Mouse (Mus musculus) thymus, adult 2 months (tissue): ENCODE measurements around the gene Ech1. TPM values are rescaled to one million over a fixed set of nuclear protein-coding genes. Genes with fewer than 3 reads are reported as not detected.

Experiments
- DNase-seq: peaks from one replicate; pipeline ENCODE4 v3.0.0; 2021
- H3K27ac ChIP-seq: fragments of 200-500 bp; 2 replicates; pipeline ENCODE4 v1.5.1; 2012; ENCODE audit warnings: low read length, control low read depth; ENCODE audit not compliant: control insufficient read depth, insufficient read depth
- H3K27me3 ChIP-seq: fragments of 200-500 bp; 2 replicates; pipeline ENCODE4 v1.6.1; 2012; ENCODE audit warnings: mild to moderate bottlenecking, low read length, moderate library complexity, mixed read lengths; ENCODE audit not compliant: control insufficient read depth, insufficient read depth
- H3K36me3 ChIP-seq: fragments of 200-500 bp; 2 replicates; pipeline ENCODE4 v1.6.1; 2012; ENCODE audit warnings: mild to moderate bottlenecking, low read length, moderate library complexity; ENCODE audit not compliant: control insufficient read depth, insufficient read depth
- H3K4me1 ChIP-seq: fragments of 200-500 bp; replicated peaks from 2 replicates; pipeline ENCODE4 v1.6.1; 2012; ENCODE audit warnings: low read length; ENCODE audit not compliant: control insufficient read depth, insufficient read depth
- H3K4me3 ChIP-seq: fragments of 200-500 bp; 2 replicates; pipeline ENCODE4 v1.5.1; 2012; ENCODE audit warnings: mild to moderate bottlenecking, low read length, control low read depth, moderate library complexity; ENCODE audit not compliant: control insufficient read depth, insufficient read depth
- CTCF ChIP-seq: fragments of 200-500 bp; IDR thresholded peaks from 2 replicates; pipeline ENCODE4 v1.5.1; 2012; ENCODE audit warnings: mild to moderate bottlenecking, control low read depth, low read length, moderate library complexity, borderline replicate concordance; ENCODE audit not compliant: control insufficient read depth, poor library complexity, insufficient read depth; ENCODE audit errors: extremely low read depth
- POLR2A ChIP-seq: fragments of 200-500 bp; IDR thresholded peaks from 2 replicates; pipeline ENCODE4 v1.6.1; 2012; ENCODE audit warnings: mild to moderate bottlenecking, low read length, control low read depth, moderate library complexity; ENCODE audit not compliant: control insufficient read depth, poor library complexity, insufficient read depth; ENCODE audit errors: extremely low read depth
- WGBS: fragments of 180-500 bp; shearing (Covaris S2); methylation state at CpG from one replicate; pipeline ENCODE4 v1.1.7; 2018; 5-methylcytosine and 5-hydroxymethylcytosine counted together
- polyA plus RNA-seq: library from polyadenylated mRNA; depleted of rRNA; stranded (reverse); fragments of >200 nt; gene quantifications from 2 replicates; pipeline ENCODE4 v1.2.3, GENCODE M21; 2012

The Ech1 gene
- polyA plus RNA-seq, 1 experiment = 359 TPM

- no peak for TF ChIP-seq POLR2A
- Histone ChIP-seq H3K36me3 (peaks cover 23% of the 10 kb centered on the region), H3K27ac (no peak overlapping the region), H3K4me3 (no peak overlapping the region), H3K27me3 (no peaks in the 10 kb centered on the region), H3K4me1 (peaks cover 10% of the 10 kb centered on the region)
- no peak for DNase-seq
- 96% methylated on average over 8 of the region's 8 CpGs for WGBS
Measured at GRCm38 (mm10) chr7:28829821-28830220, 4.8 kb downstream of the Ech1 start.

GRCm38 (mm10) chr7:28830981-28831380 lies 6.0 kb downstream of the Ech1 start:
- TF ChIP-seq CTCF = no peak
- TF ChIP-seq POLR2A = no peak
- Histone ChIP-seq H3K4me1 (peaks cover 7% of the 10 kb centered on the region), H3K36me3 (peaks cover 23% of the 10 kb centered on the region), H3K4me3 (no peak overlapping the region), H3K27me3 (no peaks in the 10 kb centered on the region), H3K27ac (no peak overlapping the region)
- 98% methylated on average over 5 of the region's 5 CpGs for WGBS
- DNase-seq = no peak

- Histone ChIP-seq H3K36me3 (peaks cover 23% of the 10 kb centered on the region), H3K4me3 (no peak overlapping the region), H3K27me3 (no peaks in the 10 kb centered on the region), H3K27ac (no peak overlapping the region), H3K4me1 (peaks cover 3% of the 10 kb centered on the region; the same call in 1 of the 2 replicates)
- no peak for DNase-seq
- 96% methylated on average over 17 of the region's 17 CpGs for WGBS
- no peak for TF ChIP-seq POLR2A
- no peak for TF ChIP-seq CTCF
Measured at GRCm38 (mm10) chr7:28831411-28832125, 6.6 kb downstream of the Ech1 start.

- no peaks in the 10 kb centered on the region for H3K27me3 ChIP-seq
- H3K4me1 ChIP-seq = peaks cover 3% of the 10 kb centered on the region; the same call in 1 of the 2 replicates
- TF ChIP-seq POLR2A = no peak
- TF ChIP-seq CTCF = no peak
- H3K27ac ChIP-seq = no peak overlapping the region
- H3K4me3 ChIP-seq = no peak overlapping the region
- DNase-seq = no peak
- 50% methylated on average over 6 of the region's 6 CpGs for WGBS
- H3K36me3 ChIP-seq = peaks cover 23% of the 10 kb centered on the region
Measured at GRCm38 (mm10) chr7:28832137-28832536, 7.1 kb downstream of the Ech1 start.

- 83% methylated on average over 6 of the region's 6 CpGs for WGBS
- H3K4me1 ChIP-seq = peaks cover 3% of the 10 kb centered on the region; the same call in 1 of the 2 replicates
- peaks cover 23% of the 10 kb centered on the region for H3K36me3 ChIP-seq
- no peaks in the 10 kb centered on the region for H3K27me3 ChIP-seq
- no peak within 1 kb of the TSS for H3K4me3 ChIP-seq
- no peak for TF ChIP-seq POLR2A
- no peak for TF ChIP-seq CTCF
- no peak for DNase-seq
- H3K27ac ChIP-seq = no peak within 1 kb of the TSS
Measured at GRCm38 (mm10) chr7:28833723-28834347, 8.8 kb downstream of the Ech1 start, which contains the start of gene Lgals4. Gene Lgals4, plus strand, starts transcription at chr7:28833854.

GRCm38 (mm10) chr7:28836936-28837335 lies 11.9 kb downstream of the Ech1 start:
- DNase-seq = no peak
- Histone ChIP-seq H3K36me3 (peaks cover 3% of the 10 kb centered on the region; the same call in 1 of the 2 replicates), H3K27ac (no peak overlapping the region), H3K4me1 (peaks cover under 1% of the 10 kb centered on the region; the same call in 1 of the 2 replicates), H3K27me3 (no peaks in the 10 kb centered on the region), H3K4me3 (no peak overlapping the region)
- WGBS = 96% methylated on average over 5 of the region's 5 CpGs
- no peak for TF ChIP-seq CTCF
- TF ChIP-seq POLR2A = no peak

- Histone ChIP-seq H3K27me3 (no peaks in the 10 kb centered on the region), H3K4me1 (no peaks in the 10 kb centered on the region), H3K36me3 (no peaks in the 10 kb centered on the region), H3K27ac (no peak overlapping the region), H3K4me3 (no peak overlapping the region)
- no peak for TF ChIP-seq POLR2A
- TF ChIP-seq CTCF = no peak
- DNase-seq = no peak
- 93% methylated on average over 9 of the region's 9 CpGs for WGBS
Measured at GRCm38 (mm10) chr7:28838331-28838730, 13.3 kb downstream of the Ech1 start.
